Mouse (Mus musculus): ENCODE measurements around the gene Itpr1.

- TF ChIP-seq CTCF (IDR thresholded peaks at IDR 0.05; ENCODE audit: low read depth, low read length) (no peak), POLR2A (IDR thresholded peaks at IDR 0.05; ENCODE audit: extremely low read depth, insufficient read depth, low read length) (no peak)
Measured at GRCm38 (mm10) chr6:108336506-108336905, 123.6 kb downstream of the Itpr1 start.
